Mouse (Mus musculus): ENCODE measurements around the gene Lmna.
A peak's percentile ranks its signal among the peaks of the same experiment; 100 is the strongest.

- peak; percentile 95 for TF ChIP-seq CTCF (IDR thresholded peaks at IDR 0.05; ENCODE audit: low read depth, low read length)
- TF ChIP-seq POLR2A (IDR thresholded peaks at IDR 0.05; ENCODE audit: extremely low read depth, insufficient read depth, low read length): no peak
Observed at GRCm38 (mm10) chr3:88467116-88467824, 42.5 kb downstream of the Lmna start.

Measured in liver, adult 2 months (tissue).